Mouse (Mus musculus) liver, postnatal 0 days (tissue): ENCODE results near the gene Rpsa. TPM values are rescaled to one million over a fixed set of nuclear protein-coding genes. Genes with fewer than 3 reads are reported as not detected.
A peak's percentile ranks its signal among the peaks of the same experiment; 100 is the strongest.

Source experiments
- ATAC-seq: fragments of 200-750 bp; cut with Nextera tagmentation; 2 replicates; pipeline ENCODE4 v1.8.0; 2017; ENCODE audit warnings: mild to moderate bottlenecking, moderate library complexity
- DNase-seq: peaks from one replicate; pipeline ENCODE4 v3.0.0-alpha.2; 2016
- H3K27ac ChIP-seq: fragments of 300-500 bp; sonication (generic); 2 replicates; pipeline ENCODE4 v1.5.1; 2014; ENCODE audit warnings: antibody characterized with exemption, moderate library complexity, mild to moderate bottlenecking, low read depth
- H3K27me3 ChIP-seq: fragments of 300-500 bp; sonication (generic); 2 replicates; pipeline ENCODE4 v1.6.1; 2014; ENCODE audit warnings: low read length, control low read depth, mixed read lengths; ENCODE audit not compliant: insufficient read depth
- H3K36me3 ChIP-seq: fragments of 300-500 bp; sonication (generic); replicated peaks from 2 replicates; pipeline ENCODE4 v1.6.1; 2014; ENCODE audit warnings: mild to moderate bottlenecking, control low read depth, low read length, moderate library complexity, mixed read lengths; ENCODE audit not compliant: insufficient read depth
- H3K4me1 ChIP-seq: fragments of 300-500 bp; sonication (generic); 2 replicates; pipeline ENCODE4 v1.6.1; 2014; ENCODE audit warnings: antibody characterized with exemption, mild to moderate bottlenecking, control low read depth; ENCODE audit not compliant: insufficient read depth
- H3K4me2 ChIP-seq: fragments of 300-500 bp; sonication (generic); 2 replicates; pipeline ENCODE4 v1.6.1; 2014; ENCODE audit warnings: low read depth, mild to moderate bottlenecking, low read length, moderate library complexity, mixed read lengths
- H3K4me3 ChIP-seq: fragments of 300-500 bp; sonication (generic); 2 replicates; pipeline ENCODE4 v1.5.1; 2014; ENCODE audit warnings: low read depth, low read length
- H3K9ac ChIP-seq: fragments of 300-500 bp; sonication (generic); replicated peaks from 2 replicates; pipeline ENCODE4 v1.6.1; 2014; ENCODE audit warnings: mild to moderate bottlenecking, moderate library complexity
- H3K9me3 ChIP-seq: fragments of 300-500 bp; sonication (generic); 2 replicates; pipeline ENCODE4 v1.6.1; 2016; ENCODE audit warnings: mild to moderate bottlenecking, control low read depth, low read length, mixed read lengths
- CTCF ChIP-seq: sonication (generic); IDR thresholded peaks from 2 replicates; pipeline ENCODE4 v1.5.1; 2016; ENCODE audit warnings: antibody characterized with exemption, low read depth
- EP300 ChIP-seq: IDR thresholded peaks from 2 replicates; pipeline ENCODE4 v1.6.1; 2016; ENCODE audit warnings: antibody characterized with exemption, low read depth, mild to moderate bottlenecking
- whole genome bisulfite sequencing: fragments of 180-500 bp; shearing (Covaris S2); extraction: QIAGEN DNeasy Blood & Tissue Kit; methylation state at CpG from one replicate; pipeline ENCODE4 v1.1.7; 2014; ENCODE audit not compliant: insufficient replicate concordance; 5-methylcytosine and 5-hydroxymethylcytosine counted together
- polyA plus RNA-seq: library from polyadenylated mRNA; unstranded; fragments of >200 nt; fragmentation: Nextera tagmentation; extraction: Ambion mirVana; gene quantifications from 2 replicates; pipeline ENCODE4 v1.2.1, GENCODE M21; 2015

Gene Rpsa
- polyA plus RNA-seq, 1 experiment from 2014 or later, result 692 TPM

GRCm38 (mm10) chr9:120171295-120171694, 43.8 kb downstream of the Rpsa start:
- H3K27me3 ChIP-seq, result 0 out of 2 replicates have a peak, but pooled peaks cover 3% of the 10 kb centered on the region
- WGBS, result 33% methylated on average over 5 of the region's 5 CpGs
- H3K9me3 ChIP-seq, result peaks cover 5% of the 10 kb centered on the region; the same call in 1 of the 2 replicates
- H3K4me3 ChIP-seq, result no peak overlapping the region
- TF ChIP-seq CTCF (peak; percentile 82), EP300 (no peak)
- no peak overlapping the region for H3K4me2 ChIP-seq
- no peaks in the 10 kb centered on the region for H3K4me1 ChIP-seq
- 0 out of 2 replicates have a peak, but pooled peaks have one; percentile 49 for ATAC-seq
- peak; percentile 74 for DNase-seq
- no peak overlapping the region for H3K9ac ChIP-seq
- no peaks in the 10 kb centered on the region for H3K36me3 ChIP-seq
- no peak overlapping the region for H3K27ac ChIP-seq

GRCm38 (mm10) chr9:120174436-120175137, 47.1 kb downstream of the Rpsa start:
- ATAC-seq (no peak), DNase-seq (no peak)
- H3K9ac ChIP-seq, result no peak overlapping the region
- no peaks in the 10 kb centered on the region for H3K36me3 ChIP-seq
- no peak overlapping the region for H3K4me3 ChIP-seq
- no peak overlapping the region for H3K4me2 ChIP-seq
- no peak overlapping the region for H3K27ac ChIP-seq
- 0 out of 2 replicates have a peak, but pooled peaks cover 3% of the 10 kb centered on the region for H3K27me3 ChIP-seq
- 87% methylated on average over 18 of the region's 18 CpGs for WGBS
- H3K9me3 ChIP-seq, result peaks cover 5% of the 10 kb centered on the region; the same call in 1 of the 2 replicates
- no peaks in the 10 kb centered on the region for H3K4me1 ChIP-seq
- no peak for TF ChIP-seq EP300
- no peak for TF ChIP-seq CTCF

DNA sequence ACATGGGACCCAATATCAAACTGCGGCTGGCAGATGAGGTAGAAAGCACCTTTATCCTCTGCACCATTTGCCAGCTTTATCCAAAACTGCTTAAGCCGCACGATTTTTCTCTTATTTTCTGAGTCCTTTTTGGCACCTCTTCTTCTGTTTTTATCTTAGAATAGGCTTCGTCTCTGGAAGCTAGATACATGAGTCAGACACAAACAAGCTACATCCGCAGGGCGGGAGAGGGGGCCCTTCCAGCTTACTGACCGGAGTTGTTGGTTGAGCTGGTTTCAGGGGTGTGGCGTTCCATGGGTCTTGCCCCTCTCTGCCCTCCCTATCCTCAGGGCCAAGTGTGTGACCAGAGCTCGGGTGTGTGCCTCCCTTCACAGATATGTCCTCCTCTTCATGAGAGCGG, 51.3 kb downstream of the Rpsa start:
- Histone ChIP-seq H3K4me1 (no peaks in the 10 kb centered on the region), H3K9me3 (no peaks in the 10 kb centered on the region), H3K4me3 (no peak overlapping the region), H3K27me3 (no peaks in the 10 kb centered on the region), H3K4me2 (no peak overlapping the region), H3K9ac (no peak overlapping the region), H3K27ac (no peak overlapping the region), H3K36me3 (no peaks in the 10 kb centered on the region)
- TF ChIP-seq CTCF, result no peak
- no peak for TF ChIP-seq EP300
- DNase-seq (no peak), ATAC-seq (no peak)
- WGBS, result 80% methylated on average over 10 of the region's 10 CpGs

Other genes with a start within 250 kb of the Rpsa start
- gene Wdr48, start 232.8 kb upstream of the Rpsa start, polyA plus RNA-seq, result 9.8 and 13.9 TPM in 2 replicates
- 6.8 and 8.8 TPM in 2 replicates for gene Gorasp1, start 190.1 kb upstream of the Rpsa start, polyA plus RNA-seq
- 0.09 and 0.22 TPM in 2 replicates for gene Ttc21a, start 190.1 kb upstream of the Rpsa start, polyA plus RNA-seq
- 2.9 and 3.4 TPM in 2 replicates for gene Csrnp1, start 143.0 kb upstream of the Rpsa start, polyA plus RNA-seq
- gene Xirp1, start 104.1 kb upstream of the Rpsa start, polyA plus RNA-seq, result 0.13 TPM in 2 replicates
- gene Cx3cr1, start 57.8 kb upstream of the Rpsa start, polyA plus RNA-seq, result 1.8 and 2.2 TPM in 2 replicates
- gene Ccr8, start 35.6 kb upstream of the Rpsa start, polyA plus RNA-seq, result not detected in 2 replicates
- gene Slc25a38, start 17.3 kb upstream of the Rpsa start, polyA plus RNA-seq, result 44.8 and 48.9 TPM in 2 replicates
- gene Mobp, start 22.0 kb downstream of the Rpsa start, polyA plus RNA-seq, result not detected in 2 replicates
- 0.09 TPM in 1 of 2 replicates, not detected in the other for gene Myrip, start 173.8 kb downstream of the Rpsa start, polyA plus RNA-seq